Mouse (Mus musculus): ENCODE results near the gene Il1a. TPM values are rescaled to one million over a fixed set of nuclear protein-coding genes. Genes with fewer than 3 reads are reported as not detected.

Il1a gene
- polyA plus RNA-seq (2015; fragmentation: Nextera tagmentation; extraction: Ambion mirVana) = 1.3 and 3.1 TPM in 2 replicates

DNA sequence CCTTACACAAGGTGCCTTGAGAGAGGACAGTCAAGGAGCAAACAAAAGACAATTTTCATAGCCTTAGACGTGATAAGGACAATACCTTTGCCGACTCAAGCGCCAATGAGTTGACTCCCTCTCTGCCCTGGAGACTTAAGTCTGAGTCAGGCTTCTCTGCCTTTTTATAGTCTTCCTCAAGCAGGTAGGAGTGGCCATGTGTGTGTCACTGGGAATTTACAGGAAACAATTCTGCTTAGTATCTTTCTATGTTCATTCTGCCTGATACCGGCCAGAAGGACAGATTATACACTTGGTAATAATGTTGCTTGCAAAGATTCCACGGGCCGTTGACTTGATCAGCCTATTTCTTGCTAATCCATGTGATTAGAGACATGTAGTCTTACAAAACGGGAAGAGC is at the start of gene Il1a:
Il1a (minus strand) TSS at position 137 of the 400 bp plus-strand sequence.
- ATAC-seq = no peak
- whole genome bisulfite sequencing = 78% methylated on average over 7 of the region's 7 CpGs
- H3K9ac ChIP-seq (ENCODE audit: low read depth, low read length) = no peak within 1 kb of the TSS
- H3K36me3 ChIP-seq (ENCODE audit: control insufficient read depth, insufficient read depth, low read length) = no peaks in the 10 kb centered on the region
- no peak within 1 kb of the TSS for H3K4me3 ChIP-seq (ENCODE audit: low read length)
- no peaks in the 10 kb centered on the region for H3K27me3 ChIP-seq (replicated peaks; ENCODE audit: control insufficient read depth, insufficient read depth, low read length)
- no peak within 1 kb of the TSS for H3K27ac ChIP-seq (ENCODE audit: low read length)
- H3K9me3 ChIP-seq (ENCODE audit: control insufficient read depth, low read length) = no peaks in the 10 kb centered on the region
- no peaks in the 10 kb centered on the region for H3K4me1 ChIP-seq (ENCODE audit: control insufficient read depth, insufficient read depth, low read length)
- no peak within 1 kb of the TSS for H3K4me2 ChIP-seq (ENCODE audit: low read depth, low read length)

DNA sequence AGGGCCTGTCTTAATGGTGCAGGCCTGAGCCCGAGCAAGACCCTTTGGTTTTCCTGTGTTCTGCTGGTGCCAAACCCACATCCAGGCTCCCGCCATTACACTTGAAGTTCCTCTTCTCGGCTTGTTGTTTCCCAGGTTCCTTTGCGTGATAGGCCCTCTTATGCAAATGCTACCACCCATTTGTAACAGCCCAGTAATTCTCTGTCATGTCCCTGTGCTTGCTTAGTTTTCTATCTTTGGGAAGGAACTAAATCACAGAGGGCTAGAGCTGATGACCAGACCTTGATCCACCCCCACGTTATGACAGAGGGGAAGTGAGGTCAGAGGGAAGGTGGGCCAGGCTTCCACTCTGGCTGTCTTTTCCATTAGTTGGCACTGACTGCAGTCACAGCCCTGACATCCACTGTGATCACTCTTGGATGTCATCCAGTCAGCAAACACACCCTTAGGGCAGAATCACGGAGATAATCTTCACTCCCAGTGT is 28.4 kb upstream of the Il1a start:
- Histone ChIP-seq H3K4me1 (ENCODE audit: control insufficient read depth, insufficient read depth, low read length) (no peaks in the 10 kb centered on the region), H3K9ac (ENCODE audit: low read depth, low read length) (no peak overlapping the region), H3K27ac (ENCODE audit: low read length) (no peak overlapping the region), H3K9me3 (ENCODE audit: control insufficient read depth, low read length) (no peaks in the 10 kb centered on the region), H3K4me2 (ENCODE audit: low read depth, low read length) (no peak overlapping the region), H3K27me3 (replicated peaks; ENCODE audit: control insufficient read depth, insufficient read depth, low read length) (no peaks in the 10 kb centered on the region), H3K36me3 (ENCODE audit: control insufficient read depth, insufficient read depth, low read length) (no peaks in the 10 kb centered on the region), H3K4me3 (ENCODE audit: low read length) (no peak overlapping the region)
- ATAC-seq = no peak
- WGBS = 70% methylated on average over 6 of the region's 6 CpGs

DNA sequence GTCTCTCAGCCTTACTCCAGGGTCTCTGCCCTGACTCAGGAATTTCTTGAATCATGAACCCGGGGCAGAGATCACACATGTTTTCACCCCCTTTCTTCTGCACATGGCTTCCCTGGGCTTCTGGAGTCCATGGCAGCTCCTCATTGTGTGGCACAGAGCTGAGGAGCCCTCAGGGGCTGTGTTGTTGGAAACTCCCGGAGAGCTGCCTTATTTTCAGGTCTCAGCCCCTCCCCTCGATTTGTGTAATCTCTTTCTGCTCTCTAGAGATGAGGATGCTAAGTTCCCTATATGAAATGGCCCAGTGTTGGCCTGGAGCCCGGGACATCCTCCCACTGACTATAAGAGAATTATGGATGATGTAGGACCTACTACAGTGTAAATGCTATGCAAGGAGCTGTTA is 23.7 kb upstream of the Il1a start:
- ATAC-seq = no peak
- no peak overlapping the region for H3K9ac ChIP-seq (ENCODE audit: low read depth, low read length)
- WGBS = 61% methylated on average over 4 of the region's 4 CpGs

DNA sequence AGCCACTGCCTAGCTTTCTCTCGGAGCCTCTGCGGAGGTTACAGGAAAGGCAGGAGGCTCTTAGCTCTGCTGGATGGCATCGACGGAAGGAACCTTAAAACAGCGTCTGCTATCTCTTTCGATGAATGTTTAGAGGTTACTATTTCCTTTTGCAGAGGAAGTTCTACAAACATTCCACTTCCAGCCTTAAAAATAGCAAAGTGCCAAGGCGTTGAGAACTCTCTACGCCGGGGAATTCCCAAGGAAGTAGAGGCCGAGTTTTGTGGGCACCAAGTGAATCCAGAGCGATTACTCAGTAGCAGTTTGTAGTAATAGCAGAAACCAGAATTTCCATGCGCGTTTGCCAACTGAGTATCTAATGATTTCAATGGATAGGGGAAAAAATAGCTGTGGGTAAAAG is 20.8 kb upstream of the Il1a start:
- no peak for ATAC-seq
- peaks cover under 1% of the 10 kb centered on the region; the same call in 1 of the 2 replicates for H3K9me3 ChIP-seq (ENCODE audit: control insufficient read depth, low read length)
- H3K4me1 ChIP-seq (ENCODE audit: control insufficient read depth, insufficient read depth, low read length) = no peaks in the 10 kb centered on the region
- H3K4me3 ChIP-seq (ENCODE audit: low read length) = no peak overlapping the region
- no peak overlapping the region for H3K9ac ChIP-seq (ENCODE audit: low read depth, low read length)
- H3K36me3 ChIP-seq (ENCODE audit: control insufficient read depth, insufficient read depth, low read length) = no peaks in the 10 kb centered on the region
- no peak overlapping the region for H3K4me2 ChIP-seq (ENCODE audit: low read depth, low read length)
- WGBS = 73% methylated on average over 13 of the region's 13 CpGs
- no peaks in the 10 kb centered on the region for H3K27me3 ChIP-seq (replicated peaks; ENCODE audit: control insufficient read depth, insufficient read depth, low read length)
- no peak overlapping the region for H3K27ac ChIP-seq (ENCODE audit: low read length)

More for the DNA sequence above, 23.7 kb upstream of the Il1a start:
- no peaks in the 10 kb centered on the region for H3K36me3 ChIP-seq (ENCODE audit: control insufficient read depth, insufficient read depth, low read length)
- no peaks in the 10 kb centered on the region for H3K9me3 ChIP-seq (ENCODE audit: control insufficient read depth, low read length)
- no peak overlapping the region for H3K4me2 ChIP-seq (ENCODE audit: low read depth, low read length)
- no peak overlapping the region for H3K4me3 ChIP-seq (ENCODE audit: low read length)
- no peak overlapping the region for H3K27ac ChIP-seq (ENCODE audit: low read length)
- no peaks in the 10 kb centered on the region for H3K27me3 ChIP-seq (replicated peaks; ENCODE audit: control insufficient read depth, insufficient read depth, low read length)
- H3K4me1 ChIP-seq (ENCODE audit: control insufficient read depth, insufficient read depth, low read length) = no peaks in the 10 kb centered on the region

DNA sequence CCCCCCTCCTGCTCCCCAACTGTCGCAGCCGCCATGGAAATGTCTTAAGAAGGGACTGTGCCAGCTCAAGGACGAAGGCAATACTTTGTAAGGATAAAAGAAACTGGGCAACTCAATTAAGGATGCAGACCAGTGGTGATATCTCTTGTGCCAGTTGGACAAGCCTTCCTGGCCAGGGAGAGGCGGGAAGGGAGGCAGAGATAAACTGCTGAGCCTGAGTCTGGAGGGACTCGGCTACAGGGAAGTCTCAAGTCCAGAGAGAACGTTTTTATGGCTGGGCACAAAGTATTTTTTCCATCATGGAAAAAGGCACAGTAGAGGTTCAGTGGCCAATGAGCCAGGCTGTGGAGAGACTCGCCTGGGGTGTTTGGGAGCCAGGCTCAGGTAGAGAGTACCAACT is 20.3 kb upstream of the Il1a start:
- Histone ChIP-seq H3K9me3 (ENCODE audit: control insufficient read depth, low read length) (peaks cover 3% of the 10 kb centered on the region; the same call in 1 of the 2 replicates), H3K27ac (ENCODE audit: low read length) (no peak overlapping the region)
- 68% methylated on average over 7 of the region's 7 CpGs for WGBS

DNA sequence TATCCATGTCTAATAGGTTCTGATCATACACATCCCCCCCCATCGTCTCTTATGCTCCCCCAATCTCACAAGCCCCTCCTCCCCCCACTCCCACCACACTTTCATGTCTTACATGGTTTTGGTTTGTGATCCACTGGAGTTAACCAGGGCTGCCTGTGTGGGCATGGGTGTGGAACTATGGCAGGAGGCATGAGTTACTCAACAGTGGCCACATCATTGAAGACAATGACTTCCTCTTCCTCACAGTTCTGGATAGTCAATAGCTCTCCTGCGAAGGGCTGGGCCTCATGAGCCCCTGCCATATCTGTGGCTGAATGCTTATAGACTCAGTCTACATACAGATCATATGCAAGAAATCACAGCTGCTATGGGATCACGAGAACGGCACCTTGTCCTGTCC is 18.5 kb upstream of the Il1a start:
- Histone ChIP-seq H3K9ac (ENCODE audit: low read depth, low read length) (no peak overlapping the region), H3K9me3 (ENCODE audit: control insufficient read depth, low read length) (peaks cover 3% of the 10 kb centered on the region; the same call in 1 of the 2 replicates), H3K36me3 (ENCODE audit: control insufficient read depth, insufficient read depth, low read length) (no peaks in the 10 kb centered on the region), H3K27ac (ENCODE audit: low read length) (no peak overlapping the region), H3K4me2 (ENCODE audit: low read depth, low read length) (no peak overlapping the region), H3K4me3 (ENCODE audit: low read length) (no peak overlapping the region), H3K4me1 (ENCODE audit: control insufficient read depth, insufficient read depth, low read length) (no peaks in the 10 kb centered on the region), H3K27me3 (replicated peaks; ENCODE audit: control insufficient read depth, insufficient read depth, low read length) (no peaks in the 10 kb centered on the region)
- no peak for ATAC-seq
- WGBS = 84% methylated on average over 4 of the region's 4 CpGs

More for the DNA sequence above, 20.3 kb upstream of the Il1a start:
- H3K27me3 ChIP-seq (replicated peaks; ENCODE audit: control insufficient read depth, insufficient read depth, low read length) = no peaks in the 10 kb centered on the region
- H3K4me2 ChIP-seq (ENCODE audit: low read depth, low read length) = no peak overlapping the region
- H3K36me3 ChIP-seq (ENCODE audit: control insufficient read depth, insufficient read depth, low read length) = no peaks in the 10 kb centered on the region
- no peak overlapping the region for H3K4me3 ChIP-seq (ENCODE audit: low read length)
- no peak for ATAC-seq
- no peaks in the 10 kb centered on the region for H3K4me1 ChIP-seq (ENCODE audit: control insufficient read depth, insufficient read depth, low read length)
- no peak overlapping the region for H3K9ac ChIP-seq (ENCODE audit: low read depth, low read length)

DNA sequence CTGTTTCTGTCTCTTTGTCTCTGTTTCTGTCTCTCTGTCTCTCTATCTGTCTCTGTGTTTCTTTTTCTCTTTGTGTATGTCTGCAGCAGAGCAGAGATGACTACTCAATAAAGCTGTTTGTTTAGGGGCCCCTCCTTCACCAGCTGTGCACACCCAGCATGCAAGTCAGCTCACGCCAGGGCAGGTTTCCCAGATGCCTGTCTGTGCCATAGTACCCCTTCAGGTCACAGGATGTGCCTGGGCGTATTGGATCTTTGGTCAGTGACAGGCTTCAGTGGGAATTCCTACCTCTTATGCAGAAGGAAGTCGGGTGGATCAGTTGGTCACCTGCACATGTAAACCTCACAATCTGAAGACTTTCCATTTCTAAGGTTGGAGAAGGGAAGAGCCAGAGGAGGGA is 14.4 kb upstream of the Il1a start:
- Histone ChIP-seq H3K36me3 (ENCODE audit: control insufficient read depth, insufficient read depth, low read length) (no peaks in the 10 kb centered on the region), H3K27ac (ENCODE audit: low read length) (no peak overlapping the region), H3K27me3 (replicated peaks; ENCODE audit: control insufficient read depth, insufficient read depth, low read length) (no peaks in the 10 kb centered on the region), H3K4me3 (ENCODE audit: low read length) (no peak overlapping the region), H3K9me3 (ENCODE audit: control insufficient read depth, low read length) (peaks cover 3% of the 10 kb centered on the region; the same call in 1 of the 2 replicates), H3K4me1 (ENCODE audit: control insufficient read depth, insufficient read depth, low read length) (no peaks in the 10 kb centered on the region), H3K4me2 (ENCODE audit: low read depth, low read length) (no peak overlapping the region), H3K9ac (ENCODE audit: low read depth, low read length) (no peak overlapping the region)
- WGBS = 67% methylated on average over 3 of the region's 3 CpGs
- no peak for ATAC-seq

DNA sequence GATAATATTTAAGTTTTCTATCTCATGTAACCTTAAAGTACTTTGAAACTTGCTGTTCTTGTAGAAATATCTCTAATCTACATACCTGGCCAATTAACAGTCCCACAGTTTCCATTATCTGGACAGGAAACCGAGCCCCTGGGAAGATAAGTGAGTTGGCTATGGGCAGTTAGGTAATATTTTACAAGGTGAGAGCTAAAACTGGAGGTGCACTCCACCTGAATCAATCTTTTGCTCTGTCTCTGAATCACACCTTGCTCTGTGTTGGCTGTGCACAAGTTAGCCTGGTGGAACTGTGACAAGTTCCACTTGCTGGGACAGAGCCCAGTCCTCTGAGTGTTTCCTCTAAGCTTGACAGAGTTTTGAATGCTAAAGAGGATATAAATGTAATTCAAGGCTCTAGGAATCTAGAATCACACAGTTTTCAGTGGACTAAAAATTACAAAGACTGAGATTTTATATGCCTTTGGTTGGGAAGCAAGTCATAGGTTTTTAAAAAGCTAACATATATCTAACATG is 12.4 kb upstream of the Il1a start:
- H3K4me3 ChIP-seq (ENCODE audit: low read length) = no peak overlapping the region
- peaks cover 3% of the 10 kb centered on the region; the same call in 1 of the 2 replicates for H3K9me3 ChIP-seq (ENCODE audit: control insufficient read depth, low read length)
- H3K27ac ChIP-seq (ENCODE audit: low read length) = no peak overlapping the region; the same call in 1 of the 2 replicates
- H3K27me3 ChIP-seq (replicated peaks; ENCODE audit: control insufficient read depth, insufficient read depth, low read length) = no peaks in the 10 kb centered on the region
- H3K4me2 ChIP-seq (ENCODE audit: low read depth, low read length) = no peak overlapping the region
- ATAC-seq = peak; percentile 71
- WGBS = 51% methylated on average over 1 of the region's 1 CpGs
- H3K9ac ChIP-seq (ENCODE audit: low read depth, low read length) = no peak overlapping the region
- no peaks in the 10 kb centered on the region for H3K4me1 ChIP-seq (ENCODE audit: control insufficient read depth, insufficient read depth, low read length)
- no peaks in the 10 kb centered on the region for H3K36me3 ChIP-seq (ENCODE audit: control insufficient read depth, insufficient read depth, low read length)

DNA sequence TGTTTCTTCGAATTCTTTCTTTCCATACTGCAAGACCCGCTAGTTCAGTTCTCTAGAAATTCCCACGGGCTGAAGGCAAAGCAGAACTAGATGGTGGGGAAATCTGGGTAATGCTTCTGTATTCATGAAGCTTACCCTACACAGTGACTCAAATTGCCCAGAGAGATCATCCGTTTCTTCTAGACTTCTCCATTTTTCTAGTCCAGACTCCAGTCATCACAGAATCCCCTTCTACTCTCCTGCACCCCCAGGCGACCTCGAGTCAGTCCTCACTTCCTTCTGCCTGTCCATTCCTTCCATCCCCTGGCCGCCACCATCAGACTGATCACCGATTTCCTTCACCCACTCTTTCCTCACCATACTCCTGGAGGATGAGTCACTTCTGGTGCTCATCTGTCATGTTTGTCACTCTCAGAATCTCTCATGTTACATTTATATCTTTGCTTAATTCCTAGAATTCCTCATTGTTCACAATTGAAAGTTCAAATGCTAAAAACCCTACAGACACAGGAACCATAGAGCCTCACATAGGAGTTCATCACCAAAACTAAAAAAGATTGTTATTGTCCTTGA is 10.3 kb upstream of the Il1a start:
- 80% methylated on average over 8 of the region's 8 CpGs for WGBS
- Histone ChIP-seq H3K9me3 (ENCODE audit: control insufficient read depth, low read length) (no peaks in the 10 kb centered on the region), H3K36me3 (ENCODE audit: control insufficient read depth, insufficient read depth, low read length) (no peaks in the 10 kb centered on the region), H3K4me1 (ENCODE audit: control insufficient read depth, insufficient read depth, low read length) (no peaks in the 10 kb centered on the region), H3K4me2 (ENCODE audit: low read depth, low read length) (no peak overlapping the region), H3K4me3 (ENCODE audit: low read length) (no peak overlapping the region), H3K27me3 (replicated peaks; ENCODE audit: control insufficient read depth, insufficient read depth, low read length) (no peaks in the 10 kb centered on the region), H3K27ac (ENCODE audit: low read length) (no peak overlapping the region), H3K9ac (ENCODE audit: low read depth, low read length) (no peak overlapping the region)
- no peak for ATAC-seq

Data from intestine, embryonic 16.5 days (tissue).